Mouse (Mus musculus) embryonic facial prominence, embryonic 11.5 days (tissue): ENCODE results near the gene Cpm. TPM values are rescaled to one million over a fixed set of nuclear protein-coding genes. Genes with fewer than 3 reads are reported as not detected.

Experiments
- ATAC-seq: fragments of 200-750 bp; cut with Nextera tagmentation; replicated peaks from 2 replicates; pipeline ENCODE4 v1.8.0; 2017; ENCODE audit warnings: low read depth; ENCODE audit not compliant: insufficient number of reproducible peaks, low FRiP score, low TSS enrichment
- DNase-seq: peaks from one replicate; pipeline ENCODE4 v3.0.0-alpha.2; 2015; ENCODE audit warnings: low spot score
- H3K27ac ChIP-seq: fragments of 300-500 bp; sonication (generic); replicated peaks from 2 replicates; pipeline ENCODE4 v1.5.1; 2014; ENCODE audit warnings: mild to moderate bottlenecking, low read depth, low read length, control low read depth
- H3K27me3 ChIP-seq: fragments of 300-500 bp; sonication (generic); 2 replicates; pipeline ENCODE4 v1.6.1; 2014; ENCODE audit warnings: mild to moderate bottlenecking, low read length, moderate library complexity, mixed read lengths; ENCODE audit not compliant: control insufficient read depth, insufficient read depth
- H3K36me3 ChIP-seq: fragments of 300-500 bp; sonication (generic); replicated peaks from 2 replicates; pipeline ENCODE4 v1.6.1; 2014; ENCODE audit warnings: low read depth, mild to moderate bottlenecking, low read length, moderate library complexity, mixed read lengths; ENCODE audit not compliant: control insufficient read depth, insufficient read depth
- H3K4me1 ChIP-seq: fragments of 300-500 bp; sonication (generic); 2 replicates; pipeline ENCODE4 v1.6.1; 2014; ENCODE audit warnings: low read length, mixed read lengths; ENCODE audit not compliant: control insufficient read depth, insufficient read depth
- H3K4me2 ChIP-seq: fragments of 300-500 bp; sonication (generic); 2 replicates; pipeline ENCODE4 v1.6.1; 2014; ENCODE audit warnings: low read depth, mild to moderate bottlenecking, control low read depth, low read length, moderate library complexity
- H3K4me3 ChIP-seq: fragments of 300-500 bp; sonication (generic); 2 replicates; pipeline ENCODE4 v1.5.1; 2014; ENCODE audit warnings: low read depth, low read length, control low read depth
- H3K9ac ChIP-seq: fragments of 300-500 bp; sonication (generic); replicated peaks from 2 replicates; pipeline ENCODE4 v1.6.1; 2014; ENCODE audit warnings: mild to moderate bottlenecking, control low read depth, low read length
- H3K9me3 ChIP-seq: fragments of 300-500 bp; sonication (generic); replicated peaks from 2 replicates; pipeline ENCODE4 v1.6.1; 2016; ENCODE audit warnings: mild to moderate bottlenecking, low read length, inconsistent platforms, mixed read lengths; ENCODE audit not compliant: control insufficient read depth
- WGBS: fragments of 180-500 bp; shearing (Covaris S2); extraction: QIAGEN DNeasy Blood & Tissue Kit; methylation state at CpG from one replicate; pipeline ENCODE4 v1.1.7; 2014; 5-methylcytosine and 5-hydroxymethylcytosine counted together
- polyA plus RNA-seq: library from polyadenylated mRNA; unstranded; fragments of >200 nt; fragmentation: Nextera tagmentation; extraction: Ambion mirVana; gene quantifications from 2 replicates; pipeline ENCODE4 v1.2.1, GENCODE M21; 2014

The Cpm gene
- polyA plus RNA-seq, 1 experiment from 2014 or later = 10.9 TPM

DNA sequence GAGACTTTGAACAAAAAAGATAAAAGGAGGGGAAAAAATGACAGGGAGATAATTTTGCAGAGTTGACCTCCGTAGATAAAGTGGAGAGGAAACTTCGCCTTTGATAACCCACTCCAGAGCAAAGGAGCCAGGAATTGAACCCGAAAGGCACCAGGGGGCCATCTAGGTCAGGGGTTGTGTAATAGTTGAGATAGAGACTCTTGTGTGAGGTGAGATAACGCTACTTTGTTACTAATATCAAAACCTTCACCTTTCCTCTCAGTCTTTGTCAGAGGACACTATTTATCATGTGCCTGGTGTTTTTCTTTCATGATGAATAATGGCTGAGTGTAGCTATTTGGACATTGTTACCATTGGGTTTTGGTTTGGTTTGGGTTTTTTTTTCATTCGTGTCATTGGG is 49.1 kb downstream of the Cpm start:
- no peak overlapping the region for H3K4me3 ChIP-seq
- no peak overlapping the region for H3K9ac ChIP-seq
- no peaks in the 10 kb centered on the region for H3K9me3 ChIP-seq
- no peak overlapping the region for H3K4me2 ChIP-seq
- DNase-seq (no peak), ATAC-seq (no peak)
- no peaks in the 10 kb centered on the region for H3K36me3 ChIP-seq
- no peak overlapping the region for H3K27ac ChIP-seq
- WGBS = 79% methylated on average over 5 of the region's 5 CpGs
- H3K4me1 ChIP-seq = no peaks in the 10 kb centered on the region
- H3K27me3 ChIP-seq = no peaks in the 10 kb centered on the region

DNA sequence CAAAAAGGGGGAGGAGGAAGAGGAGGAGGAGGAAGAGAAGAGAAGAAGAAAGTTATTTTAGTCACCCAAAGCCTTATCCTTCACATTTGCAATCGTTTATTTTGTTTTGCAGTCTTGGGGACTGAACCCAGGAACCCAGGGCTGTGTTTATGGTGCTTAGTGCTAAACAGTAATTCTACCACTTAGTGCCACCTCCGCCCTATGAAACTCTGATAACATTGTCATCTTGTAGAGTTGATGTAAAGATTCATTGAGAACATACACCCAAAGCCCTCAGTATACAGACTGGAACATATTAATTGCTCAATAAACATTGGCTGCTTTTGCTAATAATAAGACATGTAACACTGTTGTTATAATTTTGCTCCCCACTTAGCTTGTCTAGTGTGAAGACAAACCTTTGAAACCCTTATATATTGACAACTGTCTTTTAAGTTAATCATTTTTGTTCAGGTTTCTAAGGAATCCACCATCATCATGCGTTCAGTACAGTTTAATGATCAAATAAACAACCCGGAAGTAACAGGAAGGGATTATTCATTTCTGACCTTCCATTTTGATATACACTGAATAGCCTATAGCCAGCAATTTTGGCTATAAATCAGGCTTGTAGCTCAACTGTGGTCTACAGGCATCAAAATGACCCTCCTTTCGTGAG is 49.9 kb downstream of the Cpm start:
- H3K4me3 ChIP-seq = no peak overlapping the region
- H3K4me1 ChIP-seq = no peaks in the 10 kb centered on the region
- H3K36me3 ChIP-seq = no peaks in the 10 kb centered on the region
- H3K9me3 ChIP-seq = no peaks in the 10 kb centered on the region
- DNase-seq (no peak), ATAC-seq (no peak)
- no peak overlapping the region for H3K4me2 ChIP-seq
- WGBS = 81% methylated on average over 5 of the region's 5 CpGs
- no peak overlapping the region for H3K9ac ChIP-seq
- no peaks in the 10 kb centered on the region for H3K27me3 ChIP-seq
- no peak overlapping the region for H3K27ac ChIP-seq

- DNase-seq (no peak), ATAC-seq (no peak)
- Histone ChIP-seq H3K4me2 (no peak overlapping the region), H3K36me3 (no peaks in the 10 kb centered on the region), H3K4me3 (no peak overlapping the region), H3K9ac (no peak overlapping the region), H3K4me1 (no peaks in the 10 kb centered on the region), H3K27ac (no peak overlapping the region), H3K9me3 (no peaks in the 10 kb centered on the region), H3K27me3 (no peaks in the 10 kb centered on the region)
- 90% methylated on average over 14 of the region's 14 CpGs for WGBS
These were observed 50.7 kb downstream of the Cpm start for GRCm38 (mm10) chr10:117679963-117680473.

DNA sequence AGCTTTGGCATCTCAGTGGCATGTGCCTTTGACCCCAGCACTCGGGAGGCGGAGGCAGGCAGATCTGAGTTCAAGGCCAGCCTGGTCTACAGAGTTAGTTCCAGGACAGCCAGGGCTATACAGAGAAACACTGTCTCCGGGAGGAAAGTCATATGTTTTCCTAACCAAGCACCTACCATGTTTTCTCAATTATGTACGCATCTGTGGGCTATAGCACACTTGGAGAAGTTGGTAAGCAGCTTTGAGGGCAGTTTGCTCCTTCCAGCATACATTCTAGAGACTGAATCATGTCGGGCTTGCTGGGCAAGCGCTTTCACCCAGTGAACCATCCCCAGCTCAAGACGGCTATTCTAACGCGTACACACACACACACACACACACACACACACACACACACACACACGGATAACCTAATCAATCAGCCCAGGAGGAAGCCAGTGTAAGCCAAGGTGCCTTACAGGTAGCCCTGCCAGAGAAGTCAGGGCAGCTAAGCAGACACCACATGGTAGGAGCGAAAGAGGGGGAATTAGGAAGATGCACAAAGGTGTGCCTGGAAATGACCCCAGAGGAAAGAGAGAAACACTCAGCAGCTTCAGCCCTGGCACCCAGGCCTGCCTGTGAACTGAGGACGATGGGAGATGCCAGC is 51.7 kb downstream of the Cpm start:
- no peak for ATAC-seq
- 89% methylated on average over 12 of the region's 12 CpGs for WGBS

DNA sequence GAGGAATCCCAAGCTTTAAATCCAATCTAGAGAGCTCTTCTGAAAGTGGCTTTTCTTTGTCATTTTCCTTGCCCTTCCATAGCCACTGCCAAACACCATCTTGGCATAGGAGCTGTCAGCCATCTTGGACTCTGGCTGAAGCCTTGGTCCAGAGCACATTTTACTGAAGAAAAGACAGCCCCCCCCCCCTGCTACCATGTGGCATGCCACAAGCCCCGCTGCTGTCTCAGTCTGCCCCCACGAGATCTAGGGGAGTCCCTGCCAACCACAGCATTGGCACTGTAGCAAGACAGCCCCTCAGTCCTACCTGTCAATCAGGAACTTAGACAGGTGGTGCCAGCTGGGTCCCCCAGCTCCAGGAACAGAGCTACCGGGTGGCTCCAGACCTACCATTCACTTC is 52.2 kb downstream of the Cpm start:
- no peak overlapping the region for H3K4me2 ChIP-seq
- DNase-seq = no peak
- ATAC-seq = no peak
- no peak overlapping the region for H3K9ac ChIP-seq
- no peaks in the 10 kb centered on the region for H3K4me1 ChIP-seq
- WGBS = 87% methylated on average over 3 of the region's 3 CpGs
- H3K27ac ChIP-seq = no peak overlapping the region
- H3K36me3 ChIP-seq = no peaks in the 10 kb centered on the region
- H3K9me3 ChIP-seq = no peaks in the 10 kb centered on the region
- H3K4me3 ChIP-seq = no peak overlapping the region
- no peaks in the 10 kb centered on the region for H3K27me3 ChIP-seq

More for the DNA sequence above, 51.7 kb downstream of the Cpm start:
- Histone ChIP-seq H3K36me3 (no peaks in the 10 kb centered on the region), H3K9me3 (no peaks in the 10 kb centered on the region), H3K27ac (no peak overlapping the region), H3K4me1 (no peaks in the 10 kb centered on the region), H3K4me3 (no peak overlapping the region), H3K4me2 (no peak overlapping the region), H3K27me3 (no peaks in the 10 kb centered on the region), H3K9ac (no peak overlapping the region)
- DNase-seq = no peak

- no peaks in the 10 kb centered on the region for H3K4me1 ChIP-seq
- WGBS = 65% methylated on average over 14 of the region's 14 CpGs
- no peak overlapping the region for H3K27ac ChIP-seq
- H3K36me3 ChIP-seq = no peaks in the 10 kb centered on the region
- H3K4me2 ChIP-seq = no peak overlapping the region
- no peak for ATAC-seq
- peak; percentile 58 for DNase-seq
- no peak overlapping the region for H3K9ac ChIP-seq
- no peaks in the 10 kb centered on the region for H3K27me3 ChIP-seq
- no peaks in the 10 kb centered on the region for H3K9me3 ChIP-seq
- no peak overlapping the region for H3K4me3 ChIP-seq
These were observed 52.9 kb downstream of the Cpm start for GRCm38 (mm10) chr10:117681999-117682857.

DNA sequence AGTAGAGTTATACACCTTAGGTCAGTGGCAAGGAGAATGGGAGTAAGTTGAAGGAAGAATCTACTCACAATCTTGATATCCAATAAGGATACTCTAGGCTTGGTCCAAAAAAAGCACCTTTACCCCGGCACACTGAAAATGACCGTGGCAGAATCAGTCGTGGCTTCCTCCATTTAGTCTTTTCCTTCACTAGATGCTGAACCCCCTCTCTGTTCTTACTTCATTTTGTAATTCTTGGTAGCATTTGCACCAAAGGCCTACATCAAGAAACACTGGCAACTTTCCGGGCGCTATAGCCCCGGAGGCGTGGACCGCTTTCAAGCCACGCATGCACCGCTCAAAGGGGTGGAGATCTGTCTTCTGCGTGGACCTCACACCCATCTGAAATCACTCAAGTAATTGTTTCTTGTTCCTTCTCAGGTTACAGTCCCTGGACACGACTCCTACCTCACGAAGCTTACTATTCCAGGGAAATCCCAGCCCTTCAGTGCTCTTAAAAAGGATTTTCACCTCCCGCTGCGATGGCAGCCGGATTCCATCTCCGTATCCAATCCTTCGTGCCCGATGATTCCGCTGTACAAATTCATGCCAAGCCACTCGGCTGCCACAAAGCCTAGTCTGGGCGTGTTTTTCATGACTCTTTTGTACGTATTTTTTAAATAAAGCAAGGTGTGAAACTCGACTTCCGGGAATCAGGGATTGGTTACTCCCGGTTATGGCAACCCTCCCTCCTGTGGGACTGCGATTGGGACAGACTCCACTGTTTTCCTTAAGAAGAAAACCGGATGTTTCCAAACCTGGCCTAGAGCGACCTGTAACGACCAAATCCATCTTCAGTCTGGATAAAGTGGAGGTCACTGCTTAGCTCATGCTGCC is 53.8 kb downstream of the Cpm start:
- Histone ChIP-seq H3K9ac (no peak overlapping the region), H3K4me3 (no peak overlapping the region), H3K27ac (no peak overlapping the region), H3K9me3 (no peaks in the 10 kb centered on the region), H3K4me2 (no peak overlapping the region), H3K27me3 (no peaks in the 10 kb centered on the region), H3K36me3 (no peaks in the 10 kb centered on the region), H3K4me1 (no peaks in the 10 kb centered on the region)
- 75% methylated on average over 30 of the region's 30 CpGs for WGBS
- DNase-seq (peak; percentile 12), ATAC-seq (no peak)
